Mouse (Mus musculus): ENCODE data around the gene Spef1. TPM values are rescaled to one million over a fixed set of nuclear protein-coding genes. Genes with fewer than 3 reads are reported as not detected.
A peak's percentile ranks its signal among the peaks of the same experiment; 100 is the strongest.

Gene Spef1
- polyA plus RNA-seq, 1 experiment, result 13.1 TPM

GRCm38 (mm10) chr2:131225178-131225577 lies 38.1 kb upstream of the Spef1 start:
- H3K27me3 ChIP-seq (ENCODE audit: control insufficient read depth, insufficient read depth, low read length), result no peaks in the 10 kb centered on the region
- no peaks in the 10 kb centered on the region for H3K36me3 ChIP-seq (ENCODE audit: control insufficient read depth, insufficient read depth, low read length)
- peaks cover 2% of the 10 kb centered on the region; the same call in 1 of the 2 replicates for H3K4me1 ChIP-seq (ENCODE audit: control insufficient read depth, insufficient read depth, low read length)
- TF ChIP-seq POLR2A (IDR thresholded peaks at IDR 0.05; ENCODE audit: control insufficient read depth, low read depth, low read length) (no peak), CTCF (IDR thresholded peaks at IDR 0.05; ENCODE audit: control insufficient read depth, insufficient read depth, insufficient replicate concordance, low read depth, low read length) (no peak)
- H3K27ac ChIP-seq (ENCODE audit: control insufficient read depth, insufficient read depth, low read depth, low read length), result no peak overlapping the region
- H3K4me3 ChIP-seq (ENCODE audit: control insufficient read depth, low read depth, low read length), result no peak overlapping the region

DNA sequence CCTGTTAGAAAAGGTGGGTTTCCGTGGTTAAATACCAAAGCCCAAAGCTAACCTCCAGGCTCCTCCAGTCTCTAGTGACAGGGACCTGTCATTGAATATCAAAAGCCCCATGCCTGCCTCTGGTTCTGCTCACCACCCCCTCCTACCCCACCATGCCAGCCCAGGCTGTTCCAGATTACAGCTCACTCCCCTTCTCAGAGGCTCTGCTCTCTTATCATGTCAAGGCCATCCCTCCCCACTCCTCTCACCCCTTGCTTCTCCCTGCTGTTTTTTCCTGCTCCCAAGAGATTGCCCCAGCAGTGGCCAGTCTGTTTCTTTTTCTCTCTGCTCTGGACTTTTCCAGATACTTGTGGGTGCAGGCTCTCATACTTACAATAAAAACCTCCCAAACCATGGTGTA lies 36.5 kb upstream of the Spef1 start:
- Histone ChIP-seq H3K4me3 (ENCODE audit: control insufficient read depth, low read depth, low read length) (no peak overlapping the region), H3K27ac (ENCODE audit: control insufficient read depth, insufficient read depth, low read depth, low read length) (peak overlapping the region; percentile 68), H3K27me3 (ENCODE audit: control insufficient read depth, insufficient read depth, low read length) (no peaks in the 10 kb centered on the region), H3K4me1 (ENCODE audit: control insufficient read depth, insufficient read depth, low read length) (peaks cover 2% of the 10 kb centered on the region; the same call in 1 of the 2 replicates), H3K36me3 (ENCODE audit: control insufficient read depth, insufficient read depth, low read length) (no peaks in the 10 kb centered on the region)
- no peak for TF ChIP-seq CTCF (IDR thresholded peaks at IDR 0.05; ENCODE audit: control insufficient read depth, insufficient read depth, insufficient replicate concordance, low read depth, low read length)
- TF ChIP-seq POLR2A (IDR thresholded peaks at IDR 0.05; ENCODE audit: control insufficient read depth, low read depth, low read length), result no peak

DNA sequence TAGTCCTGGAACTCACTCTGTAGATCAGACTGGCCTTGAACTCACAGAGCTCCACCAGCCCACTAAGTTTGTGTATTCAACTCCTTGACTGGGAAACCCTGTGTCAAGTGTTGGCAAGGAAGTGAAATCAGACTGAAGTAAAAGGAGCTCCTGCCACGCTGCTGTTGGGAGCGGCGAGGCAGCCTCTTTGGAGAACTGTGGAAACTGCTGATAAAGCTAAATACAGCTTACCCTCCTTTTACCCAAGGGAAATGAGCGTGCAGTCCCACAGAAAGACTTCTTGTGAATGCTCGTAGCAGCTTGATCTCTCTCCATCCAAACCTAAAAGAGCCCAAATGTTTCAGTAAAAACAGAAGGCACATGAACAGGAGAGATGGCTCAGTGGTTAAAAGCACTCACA lies 35.5 kb upstream of the Spef1 start:
- H3K27ac ChIP-seq (ENCODE audit: control insufficient read depth, insufficient read depth, low read depth, low read length), result peak overlapping the region; percentile 7; the same call in 1 of the 2 replicates
- no peaks in the 10 kb centered on the region for H3K36me3 ChIP-seq (ENCODE audit: control insufficient read depth, insufficient read depth, low read length)
- peaks cover 2% of the 10 kb centered on the region; the same call in 1 of the 2 replicates for H3K4me1 ChIP-seq (ENCODE audit: control insufficient read depth, insufficient read depth, low read length)
- no peak for TF ChIP-seq CTCF (IDR thresholded peaks at IDR 0.05; ENCODE audit: control insufficient read depth, insufficient read depth, insufficient replicate concordance, low read depth, low read length)
- TF ChIP-seq POLR2A (IDR thresholded peaks at IDR 0.05; ENCODE audit: control insufficient read depth, low read depth, low read length), result no peak
- no peak overlapping the region for H3K4me3 ChIP-seq (ENCODE audit: control insufficient read depth, low read depth, low read length)
- no peaks in the 10 kb centered on the region for H3K27me3 ChIP-seq (ENCODE audit: control insufficient read depth, insufficient read depth, low read length)

DNA sequence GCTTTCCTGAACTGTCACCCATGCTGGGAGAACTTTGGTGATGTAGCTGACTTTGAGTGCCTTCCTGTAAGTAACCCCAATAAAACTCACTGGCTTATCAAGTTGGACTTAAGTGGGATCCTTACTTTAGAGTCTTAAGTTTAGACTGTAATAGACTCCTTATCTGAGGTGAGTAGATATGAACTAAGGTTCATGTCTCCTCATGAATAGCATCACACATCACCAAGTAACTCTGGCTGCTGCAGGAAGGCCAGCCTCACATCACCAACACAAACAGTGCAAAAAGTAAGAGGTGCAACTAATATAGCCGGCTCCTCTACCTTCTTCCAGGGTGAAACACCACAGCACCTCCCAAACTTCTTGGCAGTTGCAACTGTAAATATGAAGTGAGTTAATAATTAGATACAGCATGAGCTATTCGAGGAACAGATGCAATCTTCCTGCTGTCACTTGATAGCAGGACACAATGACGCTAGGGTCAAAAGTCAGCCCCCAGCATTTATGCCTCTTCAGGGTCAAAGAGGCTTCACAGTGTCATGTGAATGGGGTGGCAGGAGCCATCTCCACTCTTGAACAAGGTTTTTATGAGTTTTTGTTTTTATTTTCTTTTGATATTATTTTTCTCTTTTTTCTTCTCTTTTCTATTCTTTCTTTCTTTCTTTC lies 34.9 kb upstream of the Spef1 start:
- peaks cover 2% of the 10 kb centered on the region; the same call in 1 of the 2 replicates for H3K4me1 ChIP-seq (ENCODE audit: control insufficient read depth, insufficient read depth, low read length)
- H3K4me3 ChIP-seq (ENCODE audit: control insufficient read depth, low read depth, low read length), result no peak overlapping the region
- H3K27ac ChIP-seq (ENCODE audit: control insufficient read depth, insufficient read depth, low read depth, low read length), result no peak overlapping the region
- no peaks in the 10 kb centered on the region for H3K27me3 ChIP-seq (ENCODE audit: control insufficient read depth, insufficient read depth, low read length)
- H3K36me3 ChIP-seq (ENCODE audit: control insufficient read depth, insufficient read depth, low read length), result no peaks in the 10 kb centered on the region
- TF ChIP-seq CTCF (IDR thresholded peaks at IDR 0.05; ENCODE audit: control insufficient read depth, insufficient read depth, insufficient replicate concordance, low read depth, low read length) (no peak), POLR2A (IDR thresholded peaks at IDR 0.05; ENCODE audit: control insufficient read depth, low read depth, low read length) (no peak)

DNA sequence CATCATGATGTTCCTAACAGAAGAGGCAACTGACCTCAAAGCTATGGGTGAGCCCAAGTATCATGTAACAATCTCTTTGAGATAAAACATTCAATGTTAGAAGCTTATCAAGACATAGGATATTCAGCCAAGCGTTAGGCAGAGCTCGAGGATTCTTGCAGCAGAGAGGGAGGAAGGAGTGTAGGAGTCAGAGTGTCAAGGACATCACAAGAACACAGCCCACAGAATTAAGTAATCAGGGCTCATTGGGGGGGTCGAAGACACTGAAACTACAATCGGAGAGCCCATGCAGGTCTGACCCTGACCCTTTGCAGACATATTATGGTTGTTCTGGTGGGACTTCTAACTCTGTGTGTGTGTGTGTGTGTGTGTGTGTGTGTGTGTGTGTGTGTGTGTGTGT lies 32.9 kb upstream of the Spef1 start:
- no peak overlapping the region for H3K27ac ChIP-seq (ENCODE audit: control insufficient read depth, insufficient read depth, low read depth, low read length)
- H3K4me1 ChIP-seq (ENCODE audit: control insufficient read depth, insufficient read depth, low read length), result peaks cover 2% of the 10 kb centered on the region; the same call in 1 of the 2 replicates
- no peak overlapping the region for H3K4me3 ChIP-seq (ENCODE audit: control insufficient read depth, low read depth, low read length)
- TF ChIP-seq CTCF (IDR thresholded peaks at IDR 0.05; ENCODE audit: control insufficient read depth, insufficient read depth, insufficient replicate concordance, low read depth, low read length), result no peak
- TF ChIP-seq POLR2A (IDR thresholded peaks at IDR 0.05; ENCODE audit: control insufficient read depth, low read depth, low read length), result no peak
- H3K36me3 ChIP-seq (ENCODE audit: control insufficient read depth, insufficient read depth, low read length), result no peaks in the 10 kb centered on the region
- H3K27me3 ChIP-seq (ENCODE audit: control insufficient read depth, insufficient read depth, low read length), result no peaks in the 10 kb centered on the region

DNA sequence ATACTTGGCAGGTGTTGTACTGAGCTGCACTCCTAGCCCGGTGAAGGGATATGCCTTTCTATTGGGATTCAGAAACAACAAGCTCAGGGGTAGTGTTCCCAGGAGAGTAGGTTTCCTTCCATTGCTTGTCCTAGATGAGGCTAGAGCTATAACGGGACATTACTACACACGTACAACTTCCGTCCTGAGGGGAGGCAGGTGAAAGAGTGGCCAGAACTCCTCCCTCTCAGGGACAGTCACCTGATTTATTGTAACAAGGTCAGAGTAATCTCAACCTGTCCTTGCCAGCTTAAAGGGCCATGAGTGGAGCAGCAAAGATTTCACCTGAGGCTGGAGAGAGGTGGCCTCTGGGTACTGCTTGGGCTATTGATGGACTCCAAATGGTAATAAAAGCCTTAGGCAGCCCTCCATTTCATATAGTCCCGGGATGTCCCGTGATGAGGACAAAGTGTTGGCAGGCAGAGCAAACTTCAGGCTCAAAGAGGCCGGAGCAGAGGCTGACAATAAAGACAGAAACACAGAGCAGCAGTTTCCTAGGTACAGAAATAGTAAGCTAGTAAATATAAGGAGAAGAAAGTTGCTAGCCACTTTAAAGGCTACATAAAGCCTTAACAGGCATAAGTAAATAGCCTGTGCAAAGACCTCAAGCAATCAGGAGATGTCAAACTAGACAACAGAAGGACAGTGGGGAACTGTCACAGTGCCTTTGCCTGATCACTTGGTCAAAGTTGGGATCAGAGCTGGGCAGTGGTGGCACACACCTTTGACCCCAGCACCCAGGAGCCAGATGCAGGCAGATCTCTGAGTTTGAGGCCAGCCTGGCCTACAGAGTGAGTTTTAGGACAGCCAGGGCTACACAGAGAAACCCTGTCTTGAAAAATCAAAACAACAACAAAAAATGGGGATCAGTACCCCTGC lies 29.1 kb upstream of the Spef1 start:
- Histone ChIP-seq H3K4me1 (ENCODE audit: control insufficient read depth, insufficient read depth, low read length) (no peaks in the 10 kb centered on the region; the same call in 1 of the 2 replicates), H3K4me3 (ENCODE audit: control insufficient read depth, low read depth, low read length) (no peak overlapping the region), H3K36me3 (ENCODE audit: control insufficient read depth, insufficient read depth, low read length) (no peaks in the 10 kb centered on the region), H3K27ac (ENCODE audit: control insufficient read depth, insufficient read depth, low read depth, low read length) (no peak overlapping the region), H3K27me3 (ENCODE audit: control insufficient read depth, insufficient read depth, low read length) (no peaks in the 10 kb centered on the region)
- TF ChIP-seq POLR2A (IDR thresholded peaks at IDR 0.05; ENCODE audit: control insufficient read depth, low read depth, low read length) (no peak), CTCF (IDR thresholded peaks at IDR 0.05; ENCODE audit: control insufficient read depth, insufficient read depth, insufficient replicate concordance, low read depth, low read length) (no peak)

DNA sequence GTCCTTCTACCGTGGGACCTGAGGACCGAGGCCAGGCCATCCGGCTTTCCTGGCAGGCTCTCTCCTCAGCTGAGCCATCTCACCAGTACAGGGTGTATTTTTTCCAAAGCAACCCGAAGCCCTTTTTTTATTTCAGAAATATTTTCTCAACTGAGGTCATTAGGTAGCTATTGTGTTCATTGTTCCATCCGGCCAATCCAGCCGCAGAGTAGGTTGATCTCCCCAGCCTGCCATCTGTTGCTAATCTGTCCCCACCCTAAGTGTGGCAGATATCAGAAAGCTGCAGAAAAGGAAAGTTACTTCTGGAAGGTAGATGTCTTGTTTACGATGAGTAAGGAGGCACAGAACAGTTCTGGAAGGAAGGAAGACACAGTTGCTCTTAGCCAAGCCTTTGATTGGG lies 26.7 kb upstream of the Spef1 start:
- Histone ChIP-seq H3K27me3 (ENCODE audit: control insufficient read depth, insufficient read depth, low read length) (no peaks in the 10 kb centered on the region), H3K4me1 (ENCODE audit: control insufficient read depth, insufficient read depth, low read length) (peaks cover 2% of the 10 kb centered on the region), H3K27ac (ENCODE audit: control insufficient read depth, insufficient read depth, low read depth, low read length) (no peak overlapping the region), H3K36me3 (ENCODE audit: control insufficient read depth, insufficient read depth, low read length) (no peaks in the 10 kb centered on the region), H3K4me3 (ENCODE audit: control insufficient read depth, low read depth, low read length) (no peak overlapping the region)
- TF ChIP-seq CTCF (IDR thresholded peaks at IDR 0.05; ENCODE audit: control insufficient read depth, insufficient read depth, insufficient replicate concordance, low read depth, low read length), result no peak
- TF ChIP-seq POLR2A (IDR thresholded peaks at IDR 0.05; ENCODE audit: control insufficient read depth, low read depth, low read length), result no peak

Data from testis, adult 2 months (tissue).